Mouse (Mus musculus): ENCODE measurements around the gene Olfr715. TPM values are rescaled to one million over a fixed set of nuclear protein-coding genes. Genes with fewer than 3 reads are reported as not detected.
"Not testable (repeated sequence)": the region's sequence is repeated elsewhere in the genome, so short reads cannot be mapped to it uniquely, and the experiment has no call there.

The Olfr715 gene
- total RNA-seq (2021): not detected
- long read RNA-seq, experiment 1: 0 reads
- long read RNA-seq, experiment 2: 0 reads

GRCm38 (mm10) chr7:107130983-107131382 lies at the start of gene Olfr715:
Gene Olfr715 (minus strand): TSS chr7:107131083.
- DNase-seq (ENCODE audit: low spot score in 2 of 2): not testable (repeated sequence)

GRCm38 (mm10) chr7:107180406-107180805 lies 49.5 kb upstream of the Olfr715 start:
- no peak for DNase-seq (ENCODE audit: low spot score in 2 of 2)

GRCm38 (mm10) chr7:107166690-107167089 lies 35.8 kb upstream of the Olfr715 start, which contains the start of gene Nlrp14:
Gene Nlrp14 (plus strand): TSS chr7:107166990.
- no peak for DNase-seq (ENCODE audit: low spot score in 2 of 2)

- not testable (repeated sequence) for DNase-seq (ENCODE audit: low spot score in 2 of 2)
Measured at GRCm38 (mm10) chr7:107138027-107138426, 7.1 kb upstream of the Olfr715 start, which contains the start of gene Olfr716. Gene Olfr716 (plus strand): TSS chr7:107138327.

- not testable (repeated sequence) for DNase-seq (ENCODE audit: low spot score in 2 of 2)
Measured at GRCm38 (mm10) chr7:107110269-107110668, 20.6 kb downstream of the Olfr715 start, which contains the start of gene Olfr715b. Gene Olfr715b (minus strand): TSS chr7:107110369.

GRCm38 (mm10) chr7:107092920-107093319 lies 38.0 kb downstream of the Olfr715 start, which contains the start of gene Olfr17:
Gene Olfr17 (plus strand): TSS chr7:107093220.
- DNase-seq (ENCODE audit: low spot score in 2 of 2): no peak

Other genes starting within 250 kb of the Olfr715 start
- gene Olfr706, start 242.9 kb downstream of the Olfr715 start, total RNA-seq (2021): not detected
- not detected for gene Olfr707, start 229.8 kb downstream of the Olfr715 start, total RNA-seq (2021)
- not detected for gene Olfr1532-ps1, start 223.1 kb downstream of the Olfr715 start, total RNA-seq (2021)
- gene Olfr709-ps1, start 198.9 kb downstream of the Olfr715 start, total RNA-seq (2021): under 1 TPM in 1 of 2 experiments, not detected in 1; 0.07 TPM
- not detected for gene Olfr710, start 182.8 kb downstream of the Olfr715 start, total RNA-seq (2021)
- not detected for gene Olfr6, start 167.1 kb downstream of the Olfr715 start, total RNA-seq (2021)
- not detected for gene Olfr711, start 155.6 kb downstream of the Olfr715 start, total RNA-seq (2021)
- gene Olfr2, start 125.0 kb downstream of the Olfr715 start, total RNA-seq (2021): not detected
- not detected for gene Olfr713, start 99.9 kb downstream of the Olfr715 start, total RNA-seq (2021)
- not detected for gene Olfr714, start 60.1 kb downstream of the Olfr715 start, total RNA-seq (2021)
- gene Olfr17, start 37.9 kb downstream of the Olfr715 start, total RNA-seq (2021): not detected
- gene Olfr715b, start 20.7 kb downstream of the Olfr715 start, total RNA-seq (2021): not detected
- not detected for gene Olfr716, start 7.2 kb upstream of the Olfr715 start, total RNA-seq (2021)
- not detected for gene Nlrp14, start 35.9 kb upstream of the Olfr715 start, total RNA-seq (2021)
- gene Rbmxl2, start 78.4 kb upstream of the Olfr715 start, total RNA-seq (2021): not detected
- gene Syt9, start 239.6 kb upstream of the Olfr715 start, total RNA-seq (2021): 1 to 10 TPM; 1.8 to 2.8 TPM

All from adrenal gland, adult 18-20 months (tissue).